Mouse (Mus musculus) frontal cortex, postnatal 25 days (tissue): Measurements from ENCODE around the gene 1700003H04Rik.

ENCODE experiments used
- DNase-seq, 2 experiments: peaks; one replicate each; pipeline ENCODE4 v3.0.0; 2022; ENCODE audit warnings: low spot score in 2 of 2

The 1700003H04Rik gene

DNA sequence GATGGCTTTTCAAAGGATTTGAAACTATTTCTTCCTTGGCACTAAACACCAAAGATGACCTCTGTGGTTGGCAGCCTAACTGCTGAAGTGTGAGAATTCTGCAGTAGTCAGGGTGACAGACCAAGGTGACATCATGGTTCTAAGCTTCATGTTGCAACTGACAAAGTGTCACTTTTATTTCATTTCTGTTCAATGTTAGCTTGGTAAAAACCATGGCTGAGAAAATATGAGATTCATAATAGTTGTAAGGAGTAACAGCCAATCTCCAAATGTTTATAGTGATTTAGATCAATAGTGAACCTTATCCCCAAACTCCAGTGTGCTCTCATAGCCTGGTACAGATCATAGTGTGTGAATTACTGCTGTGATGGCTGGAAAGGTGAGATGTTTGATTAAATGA is at the start of gene 1700003H04Rik:
TSS of gene 1700003H04Rik (minus strand) at position 101 of the 400 bp plus-strand sequence.
- DNase-seq, result no peak

GRCm38 (mm10) chr3:124623031-124623430 is 42.1 kb upstream of the 1700003H04Rik start:
- no peak for DNase-seq

DNA sequence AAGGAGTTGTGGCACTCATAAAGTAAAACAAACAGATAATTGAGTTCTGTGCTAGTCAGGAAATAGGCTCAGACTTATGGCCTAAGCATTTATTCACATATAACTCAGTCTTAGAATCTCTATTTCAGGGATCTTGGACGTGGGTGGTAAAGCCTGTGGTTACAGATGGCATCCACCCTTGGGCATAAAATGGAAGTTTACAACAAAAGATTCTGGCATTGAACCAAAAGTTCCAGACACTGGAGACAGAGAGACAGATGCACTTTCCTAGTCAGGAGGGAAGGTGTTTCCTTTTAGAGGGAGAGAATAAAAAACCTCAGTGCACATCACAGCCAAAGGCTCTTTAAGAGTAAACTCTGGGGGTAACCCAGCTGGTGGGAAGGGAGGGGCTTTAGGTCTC is 32.4 kb upstream of the 1700003H04Rik start:
- no peak for DNase-seq

- no peak for DNase-seq
Observed at GRCm38 (mm10) chr3:124609956-124610355, 29.1 kb upstream of the 1700003H04Rik start.

DNA sequence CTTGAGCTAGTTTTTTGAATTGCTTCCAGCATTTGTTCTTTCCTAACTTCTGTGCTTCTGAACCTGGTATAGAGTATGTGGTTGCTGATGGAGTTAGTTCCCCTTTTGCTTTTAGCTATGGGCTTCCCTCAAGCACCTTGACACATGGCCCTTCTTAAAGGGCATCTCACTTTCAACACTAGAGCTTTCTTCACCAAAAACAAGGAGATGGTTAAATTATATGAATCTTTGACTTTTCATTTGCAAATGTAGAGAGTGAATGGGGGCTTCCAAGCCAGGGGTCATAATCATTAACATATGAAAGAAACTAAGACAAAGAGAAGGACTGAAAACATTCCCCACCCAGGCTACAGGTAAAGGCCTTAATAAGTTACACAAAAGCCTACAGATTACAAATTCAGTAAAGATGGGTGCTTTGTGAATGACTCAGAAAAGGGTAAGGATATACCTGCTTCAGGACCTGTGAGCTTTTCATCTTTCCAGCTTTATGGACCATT is 25.2 kb upstream of the 1700003H04Rik start:
- DNase-seq, result no peak

GRCm38 (mm10) chr3:124605518-124605917 is 24.6 kb upstream of the 1700003H04Rik start:
- DNase-seq, result no peak

GRCm38 (mm10) chr3:124597789-124598188 is 16.9 kb upstream of the 1700003H04Rik start:
- DNase-seq, result no peak

DNA sequence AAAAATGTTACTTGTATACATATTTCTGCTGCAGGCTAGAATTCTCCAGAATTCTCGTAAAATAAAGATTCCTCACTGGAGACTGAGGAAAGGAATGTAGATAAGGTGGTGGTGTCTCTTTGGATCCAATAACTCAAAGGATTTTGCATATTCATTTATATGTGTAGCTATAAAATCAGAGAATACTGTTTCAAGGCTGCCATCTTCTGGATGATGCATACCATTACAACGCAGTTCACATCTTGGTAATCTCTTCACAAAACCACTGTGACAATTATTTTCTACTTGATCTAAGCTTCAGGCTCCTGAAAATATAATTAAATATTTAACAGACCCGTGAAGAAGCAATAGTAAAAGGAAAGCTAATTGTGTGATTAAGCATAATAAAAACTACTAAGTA is 6.6 kb upstream of the 1700003H04Rik start:
- no peak for DNase-seq

GRCm38 (mm10) chr3:124585761-124586160 is 4.9 kb upstream of the 1700003H04Rik start:
- DNase-seq, result no peak

GRCm38 (mm10) chr3:124557317-124557716 is 23.6 kb downstream of the 1700003H04Rik start:
- DNase-seq, result no peak

DNA sequence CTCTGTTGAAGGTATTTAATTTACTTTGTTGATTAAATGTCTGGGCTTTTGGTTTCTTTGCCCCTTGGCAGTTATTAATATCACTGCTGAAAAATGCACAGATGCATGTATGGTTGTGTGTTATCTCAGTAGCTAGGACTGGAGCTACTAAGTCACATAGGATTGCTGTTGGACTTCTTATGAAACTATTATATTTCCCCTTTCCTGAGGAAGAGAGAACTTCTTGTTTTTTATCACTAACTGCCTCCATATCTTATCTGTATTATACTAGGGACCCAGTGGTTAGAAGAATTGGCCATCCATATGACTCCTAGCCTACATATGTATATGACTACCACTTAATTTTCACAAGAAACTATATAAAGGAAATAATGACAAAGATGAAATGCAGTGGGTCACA is 24.9 kb downstream of the 1700003H04Rik start:
- DNase-seq, result no peak

GRCm38 (mm10) chr3:124555092-124555491 is 25.8 kb downstream of the 1700003H04Rik start:
- no peak for DNase-seq

DNA sequence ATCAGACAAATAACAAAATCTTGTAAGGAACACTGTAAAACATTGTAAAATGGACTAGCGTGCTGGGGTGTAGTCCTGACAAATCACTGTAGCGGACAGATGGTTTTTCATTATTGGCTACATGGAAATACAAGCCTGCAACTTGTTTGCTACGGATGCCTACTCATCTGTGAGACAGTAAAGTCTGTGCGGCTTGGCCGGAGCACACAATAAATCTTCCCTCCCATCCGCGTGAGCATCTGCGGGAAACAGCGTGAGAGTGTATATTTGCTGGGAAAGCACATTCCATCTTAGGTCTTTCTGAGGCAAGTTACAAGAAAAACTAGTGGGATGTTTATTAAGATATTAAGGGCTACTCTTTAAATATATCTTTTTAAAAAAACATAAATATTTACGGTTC is 32.0 kb downstream of the 1700003H04Rik start:
- no peak for DNase-seq

GRCm38 (mm10) chr3:124538260-124538659 is 42.6 kb downstream of the 1700003H04Rik start:
- no peak for DNase-seq

- no peak for DNase-seq
Observed at GRCm38 (mm10) chr3:124536602-124537001, 44.3 kb downstream of the 1700003H04Rik start.

DNA sequence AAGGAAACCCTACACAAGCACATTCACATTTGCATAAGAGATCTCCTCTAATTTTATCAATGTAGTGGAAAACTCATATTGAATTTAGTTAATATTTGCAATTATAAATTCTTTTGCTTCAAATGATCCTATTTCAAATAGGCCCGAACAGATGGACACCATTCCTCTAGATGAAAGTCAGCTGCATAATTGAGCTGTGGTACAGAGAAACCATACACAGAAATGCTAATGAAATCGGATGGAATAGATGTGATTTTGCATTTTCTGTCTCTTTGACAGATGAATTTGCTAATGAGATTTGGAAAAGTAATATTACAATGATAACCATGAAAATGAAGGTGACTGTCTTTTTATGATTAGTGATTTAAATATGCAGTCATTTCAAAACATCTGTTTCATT is 62.1 kb downstream of the 1700003H04Rik start:
- no peak for DNase-seq
